Mouse (Mus musculus) ovary, postnatal 36 days (tissue): Measurements from ENCODE around the gene Daam1.
A peak's percentile ranks its signal among the peaks of the same experiment; 100 is the strongest.

Source experiments
- DNase-seq: peaks from one replicate; pipeline ENCODE4 v3.0.0; 2022; ENCODE audit warnings: low spot score, mixed read lengths

The Daam1 gene

DNA sequence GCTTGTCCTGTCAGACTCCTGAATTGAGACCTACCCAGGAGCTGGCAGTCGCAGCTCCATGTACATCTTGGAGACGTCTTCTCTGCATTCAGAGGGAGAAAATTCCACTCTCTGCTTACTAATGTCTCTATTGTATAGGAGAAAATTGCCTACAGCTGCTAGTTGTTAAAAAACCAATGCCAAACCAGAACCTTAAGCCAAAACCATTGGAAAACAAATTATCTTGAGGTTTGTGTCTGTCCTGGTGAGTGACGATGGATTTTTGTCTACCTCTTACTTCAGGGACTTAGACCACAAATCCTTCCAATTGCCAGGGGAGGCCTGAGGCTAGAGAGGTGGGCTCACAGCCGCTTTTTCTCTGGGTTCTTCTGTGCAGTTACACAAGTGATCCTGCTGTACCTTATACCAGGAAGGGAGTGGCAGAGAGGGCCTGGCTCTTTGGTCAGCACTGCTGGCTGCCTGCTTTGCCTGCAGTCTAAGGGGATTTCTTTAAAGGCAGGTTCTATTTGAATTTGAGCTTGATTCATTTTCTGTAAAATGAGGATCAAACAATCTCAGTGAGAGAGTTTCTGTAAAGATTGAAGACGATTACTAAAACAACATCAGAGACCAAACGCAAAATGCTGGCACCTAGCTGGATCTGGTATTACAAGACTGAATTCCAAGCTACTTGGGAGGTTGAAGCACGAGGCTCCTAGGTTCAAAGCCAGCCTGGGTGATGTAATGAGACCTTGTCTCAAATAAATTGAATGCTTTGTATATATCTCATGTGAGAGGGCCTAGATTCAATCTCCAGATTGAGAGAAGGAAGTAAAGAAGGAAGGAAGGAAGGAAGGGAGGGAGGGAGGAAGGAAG, 68.0 kb downstream of the Daam1 start:
- no peak for DNase-seq

DNA sequence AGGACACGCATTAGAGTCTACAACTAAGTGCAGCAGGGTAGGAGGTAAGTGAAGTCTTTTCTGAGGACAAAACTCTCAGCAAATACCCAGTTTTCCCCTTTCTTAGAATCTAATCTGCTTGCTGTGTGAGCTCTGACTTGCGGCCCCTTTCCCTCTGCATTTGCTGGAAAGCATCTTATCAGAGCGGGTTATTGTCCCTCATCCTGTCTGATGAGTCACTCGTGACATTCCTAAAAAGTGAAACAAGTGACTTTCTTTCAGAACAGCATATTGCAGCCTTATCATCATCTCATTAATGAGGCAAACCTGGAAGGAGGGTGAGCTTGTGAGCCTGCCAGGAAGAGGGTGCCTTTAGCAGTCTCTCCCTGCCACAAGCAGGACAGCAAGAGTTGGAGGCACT, 68.7 kb downstream of the Daam1 start:
- DNase-seq, result no peak

DNA sequence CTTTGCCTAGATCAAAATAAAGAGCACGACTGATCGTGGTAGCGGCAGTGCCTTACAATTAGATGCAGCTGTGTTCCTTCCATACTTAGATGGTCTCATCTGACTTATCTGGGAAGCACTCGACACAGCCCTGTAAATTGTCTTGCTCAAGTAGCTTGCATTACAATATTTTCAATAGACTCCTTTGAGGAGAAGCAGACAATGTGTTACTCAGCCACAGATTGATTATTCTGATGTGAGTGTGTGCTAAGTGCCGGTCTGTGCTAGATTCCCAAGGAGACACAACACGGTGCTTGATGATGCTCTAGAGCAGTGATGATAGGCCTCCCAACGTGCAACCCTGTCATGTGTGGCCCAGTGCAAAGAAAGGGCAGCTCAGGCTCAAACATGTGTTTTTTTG, 70.3 kb downstream of the Daam1 start:
- DNase-seq, result no peak

DNA sequence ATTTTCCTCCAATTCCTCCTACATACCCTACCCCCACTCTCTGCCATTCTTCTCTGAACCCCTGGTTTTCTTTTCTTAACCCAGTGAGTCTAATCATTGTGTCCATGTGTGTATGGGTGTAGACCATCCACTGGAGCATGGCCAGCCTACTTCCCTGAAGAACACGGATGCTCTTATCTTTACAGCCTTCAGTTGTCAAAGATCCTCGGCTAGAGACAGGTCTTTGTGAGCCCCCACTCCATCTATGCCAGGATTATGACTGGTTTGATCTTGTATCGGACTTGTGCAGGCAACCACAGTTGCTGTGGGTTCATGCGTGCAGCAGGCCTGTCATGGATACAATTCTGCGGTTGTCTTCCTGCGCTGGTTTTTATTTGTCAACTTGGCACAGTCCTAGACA, 71.0 kb downstream of the Daam1 start:
- DNase-seq, result no peak

DNA sequence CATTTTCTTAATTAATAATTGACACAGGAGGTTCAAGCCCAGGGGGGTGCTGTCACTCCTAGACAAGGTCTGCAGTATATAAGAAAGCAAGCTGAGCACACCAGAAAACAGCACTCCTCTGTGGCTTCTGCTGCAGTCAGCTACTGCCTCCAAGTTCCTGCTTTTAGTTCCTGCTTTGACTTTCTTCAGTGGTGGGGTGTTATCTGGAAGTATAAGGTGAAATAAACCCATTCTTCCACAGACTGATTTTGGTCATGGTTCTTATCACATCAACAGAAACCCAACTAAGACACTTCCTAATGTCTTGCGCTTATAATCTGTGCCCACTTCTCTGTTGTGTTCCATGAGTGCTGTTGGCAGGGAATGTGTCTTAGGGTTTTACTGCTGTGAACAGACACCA, 71.4 kb downstream of the Daam1 start:
- no peak for DNase-seq

- DNase-seq, result no peak
Measured at GRCm38 (mm10) chr12:71903218-71903617, 72.3 kb downstream of the Daam1 start.

DNA sequence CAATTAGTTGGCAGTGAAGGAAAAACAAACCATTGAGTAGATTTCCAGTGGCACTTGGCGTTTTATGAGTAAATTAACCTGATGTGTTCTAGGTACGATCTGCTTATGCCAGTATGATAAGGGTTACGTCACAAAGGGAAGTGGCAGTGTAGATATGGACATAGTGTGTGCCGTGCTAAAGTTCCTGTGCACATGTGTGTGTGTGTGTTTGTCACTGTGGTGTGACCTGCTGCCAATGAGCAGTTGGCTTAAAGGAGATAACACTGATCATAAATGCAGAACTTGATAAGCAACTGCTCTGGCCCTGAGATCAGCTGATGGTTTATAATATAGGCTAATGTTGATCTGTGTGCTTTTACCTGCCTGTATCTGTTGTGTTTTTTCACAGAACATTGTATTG, 73.4 kb downstream of the Daam1 start:
- DNase-seq, result no peak

GRCm38 (mm10) chr12:71904926-71905325, 74.0 kb downstream of the Daam1 start:
- no peak for DNase-seq

DNA sequence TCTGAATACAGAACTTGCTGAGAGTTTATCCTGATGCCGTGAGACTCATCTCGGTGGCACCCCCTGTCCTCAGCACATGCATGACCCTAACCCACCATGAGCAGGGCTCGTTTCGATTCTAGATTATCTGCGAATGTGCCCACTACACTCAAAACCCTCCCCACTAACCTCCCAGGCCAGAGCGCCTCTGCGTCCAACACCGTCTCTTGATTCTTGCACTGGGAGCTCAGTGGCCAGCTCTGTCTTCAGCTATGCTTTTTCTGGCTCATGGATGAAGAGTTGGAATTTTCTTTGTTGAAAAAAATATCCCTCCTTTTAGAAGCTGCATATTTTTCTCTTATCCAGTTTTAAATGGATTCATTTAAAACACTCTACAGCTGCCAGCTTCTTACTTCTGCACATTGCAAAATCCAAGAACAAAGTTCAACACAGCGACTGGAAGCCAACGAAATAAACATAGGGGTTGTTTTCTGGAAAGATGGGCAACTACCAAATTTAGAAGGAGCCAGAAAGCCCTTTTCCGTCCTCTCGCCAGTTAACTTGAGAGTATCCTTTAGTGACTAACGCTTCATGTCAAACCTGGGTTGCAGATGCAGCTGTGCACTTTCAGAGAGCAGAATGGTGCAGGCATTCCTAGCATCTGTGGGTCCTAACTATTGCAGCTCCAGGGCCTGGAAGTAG, 74.9 kb downstream of the Daam1 start:
- no peak for DNase-seq

- DNase-seq, result peak; percentile 15
Measured at GRCm38 (mm10) chr12:71906582-71907267, 75.8 kb downstream of the Daam1 start.

GRCm38 (mm10) chr12:71908984-71909383, 78.1 kb downstream of the Daam1 start:
- DNase-seq, result no peak

- DNase-seq, result no peak
Measured at GRCm38 (mm10) chr12:71910246-71910645, 79.4 kb downstream of the Daam1 start.

- no peak for DNase-seq
Measured at GRCm38 (mm10) chr12:71912262-71912661, 81.4 kb downstream of the Daam1 start.

DNA sequence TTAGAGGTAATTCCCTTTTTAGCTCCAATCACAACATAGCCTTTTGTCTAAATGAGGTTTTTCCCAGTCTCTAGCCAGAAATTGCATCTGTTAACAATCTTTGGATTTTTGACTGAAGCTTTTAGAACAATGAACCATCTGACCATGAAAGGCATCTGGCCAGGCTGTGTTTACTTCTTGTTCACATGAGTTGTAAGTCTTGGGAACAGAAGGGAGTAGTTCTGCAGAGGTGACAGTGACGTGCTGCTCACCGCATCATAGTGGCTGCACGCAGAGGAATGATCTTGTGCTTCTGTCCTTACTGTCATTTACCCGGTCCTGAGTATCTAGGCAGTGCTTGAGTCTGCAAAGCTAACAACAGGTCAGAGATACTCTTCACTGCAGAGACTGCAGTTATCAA, 88.3 kb downstream of the Daam1 start:
- DNase-seq, result no peak

DNA sequence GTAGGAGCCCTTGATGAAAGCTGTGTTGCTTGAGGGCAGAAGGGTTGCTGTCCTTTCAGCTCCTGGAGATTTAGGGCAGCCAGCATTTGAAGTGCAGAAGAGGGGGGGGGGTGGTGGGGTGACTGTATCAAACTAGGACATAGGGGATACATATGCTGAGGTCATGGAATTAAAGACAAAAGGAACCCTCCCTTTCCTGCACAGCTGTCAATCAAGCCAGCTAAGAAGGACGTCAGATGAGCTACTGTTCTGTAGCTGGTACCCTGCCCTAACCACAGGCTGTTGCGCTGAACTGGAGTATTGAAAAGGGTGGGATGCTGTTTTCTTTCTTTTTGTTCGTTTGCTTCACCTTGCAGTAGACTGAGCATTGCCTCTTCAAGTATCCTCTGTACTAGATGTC, 89.1 kb downstream of the Daam1 start:
- DNase-seq, result no peak

DNA sequence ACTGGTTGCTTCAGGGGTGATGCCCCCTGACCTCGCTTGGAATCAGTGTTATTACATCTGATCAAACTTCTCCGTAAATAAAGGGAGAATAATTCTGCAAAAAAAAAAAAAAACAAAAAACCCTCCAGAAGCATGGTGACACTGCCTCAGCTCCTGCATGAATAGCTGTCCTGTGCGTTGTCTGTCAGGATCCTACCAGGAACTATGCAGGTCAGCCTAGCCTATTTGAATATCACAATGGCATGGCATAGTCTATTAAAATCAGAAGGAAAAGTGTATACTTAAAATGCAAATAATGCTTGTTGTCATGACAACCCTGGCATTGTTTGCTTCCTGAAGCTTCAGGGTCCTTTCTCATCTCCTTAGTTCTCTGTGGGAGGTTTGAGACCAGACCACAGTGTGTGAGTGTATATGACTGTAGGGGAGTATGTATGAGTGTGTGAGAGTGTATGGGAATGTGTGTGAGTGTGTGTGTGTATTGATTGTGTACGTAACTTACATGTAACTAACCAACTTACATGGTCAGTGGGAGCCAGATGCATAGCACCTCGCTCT, 92.0 kb downstream of the Daam1 start:
- no peak for DNase-seq

DNA sequence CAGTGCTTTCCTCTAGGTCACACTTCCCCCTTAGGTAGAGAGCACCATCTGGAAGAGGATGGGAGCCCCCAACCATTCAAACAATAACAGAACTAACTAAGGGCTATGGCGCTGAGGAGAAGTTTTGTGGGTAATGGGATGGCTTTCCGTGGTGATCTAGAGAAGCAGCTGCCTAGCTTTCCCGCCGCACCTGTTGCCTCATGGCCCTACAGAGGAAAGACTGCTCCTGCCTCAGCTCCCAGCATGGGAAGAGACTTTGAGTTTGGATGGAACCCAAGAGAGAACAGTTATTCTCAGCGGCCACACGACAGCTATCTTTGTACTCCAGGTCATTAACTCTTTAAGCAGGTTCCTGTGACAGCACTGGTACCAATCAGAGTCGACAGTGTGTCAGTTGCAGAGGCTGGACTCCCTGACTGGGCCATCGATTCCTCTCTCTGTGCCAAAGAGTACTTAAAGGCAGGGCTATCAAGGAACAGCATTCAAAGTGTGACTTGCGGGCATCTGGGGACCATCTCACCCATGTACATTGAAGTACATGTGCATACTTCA, 94.2 kb downstream of the Daam1 start:
- no peak for DNase-seq

DNA sequence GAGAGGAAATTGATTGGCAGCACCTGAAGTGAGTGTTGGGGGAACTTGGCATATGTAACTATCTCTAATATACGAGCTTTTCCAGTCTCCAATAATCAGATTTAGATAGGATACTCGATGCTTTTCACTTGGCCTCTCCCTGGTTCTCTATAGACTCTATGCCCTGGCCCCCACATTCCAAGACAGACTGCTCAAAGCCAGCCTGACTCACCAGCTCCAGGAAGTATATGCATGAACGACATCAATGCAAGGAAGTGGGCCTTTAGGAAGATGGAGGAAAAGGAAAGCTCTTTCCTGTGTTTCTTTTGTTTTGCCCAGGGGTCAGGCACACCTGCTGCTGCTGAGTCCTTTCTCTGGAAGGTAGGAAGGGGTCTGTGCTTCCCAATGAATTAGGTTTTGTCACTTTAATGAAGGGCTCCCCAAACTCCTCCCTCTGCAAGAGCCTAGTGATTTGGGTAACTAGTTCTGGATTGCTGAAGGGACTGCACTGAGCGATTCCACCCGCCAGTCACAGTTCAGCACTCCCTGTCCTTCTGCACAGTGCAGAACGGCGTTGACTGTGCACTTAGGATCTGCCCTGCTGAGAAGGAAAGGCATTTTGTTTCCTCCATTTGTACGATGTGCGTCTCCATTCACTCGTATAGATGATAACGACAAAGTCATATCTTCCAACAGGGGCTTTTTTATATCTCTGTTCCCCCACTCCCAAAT, 95.3 kb downstream of the Daam1 start:
- no peak for DNase-seq

DNA sequence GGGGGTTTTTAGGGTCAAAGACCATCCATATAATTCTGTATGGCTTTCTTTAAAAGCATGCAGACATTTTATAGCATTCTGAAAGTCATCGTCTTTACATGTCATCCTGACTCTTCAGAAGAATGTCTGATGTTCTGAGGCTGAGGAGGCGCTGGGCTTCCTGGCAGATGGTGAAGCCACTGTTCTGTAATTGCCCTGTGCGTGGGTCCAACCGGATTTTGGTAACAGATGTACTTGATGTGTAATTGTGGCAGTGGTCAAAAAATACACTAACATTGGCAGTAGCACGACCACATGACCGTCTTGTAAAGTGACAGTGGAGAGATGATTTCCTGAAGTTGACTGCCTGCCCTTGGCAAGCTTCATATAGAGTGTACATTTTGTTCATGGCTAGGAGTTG, 97.2 kb downstream of the Daam1 start:
- DNase-seq, result no peak

DNA sequence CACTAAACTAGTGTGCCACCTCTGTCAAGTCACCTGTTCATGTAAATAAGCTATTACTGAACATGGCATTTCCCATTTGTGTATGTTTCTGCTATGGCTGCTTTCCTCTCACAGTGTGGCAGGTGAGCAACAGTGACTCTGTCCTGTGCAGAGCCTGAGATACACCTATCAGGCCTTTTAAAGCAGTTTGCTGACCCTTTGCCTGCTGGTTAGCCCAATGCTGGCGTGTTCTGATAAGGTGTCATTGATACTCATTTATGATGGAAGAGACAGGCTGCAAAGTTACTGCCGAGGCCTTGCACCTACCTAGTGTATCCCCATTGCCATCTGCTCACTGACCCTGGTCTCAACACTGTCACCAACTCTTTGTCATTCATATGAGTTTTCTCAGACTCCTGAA, 99.0 kb downstream of the Daam1 start:
- no peak for DNase-seq

DNA sequence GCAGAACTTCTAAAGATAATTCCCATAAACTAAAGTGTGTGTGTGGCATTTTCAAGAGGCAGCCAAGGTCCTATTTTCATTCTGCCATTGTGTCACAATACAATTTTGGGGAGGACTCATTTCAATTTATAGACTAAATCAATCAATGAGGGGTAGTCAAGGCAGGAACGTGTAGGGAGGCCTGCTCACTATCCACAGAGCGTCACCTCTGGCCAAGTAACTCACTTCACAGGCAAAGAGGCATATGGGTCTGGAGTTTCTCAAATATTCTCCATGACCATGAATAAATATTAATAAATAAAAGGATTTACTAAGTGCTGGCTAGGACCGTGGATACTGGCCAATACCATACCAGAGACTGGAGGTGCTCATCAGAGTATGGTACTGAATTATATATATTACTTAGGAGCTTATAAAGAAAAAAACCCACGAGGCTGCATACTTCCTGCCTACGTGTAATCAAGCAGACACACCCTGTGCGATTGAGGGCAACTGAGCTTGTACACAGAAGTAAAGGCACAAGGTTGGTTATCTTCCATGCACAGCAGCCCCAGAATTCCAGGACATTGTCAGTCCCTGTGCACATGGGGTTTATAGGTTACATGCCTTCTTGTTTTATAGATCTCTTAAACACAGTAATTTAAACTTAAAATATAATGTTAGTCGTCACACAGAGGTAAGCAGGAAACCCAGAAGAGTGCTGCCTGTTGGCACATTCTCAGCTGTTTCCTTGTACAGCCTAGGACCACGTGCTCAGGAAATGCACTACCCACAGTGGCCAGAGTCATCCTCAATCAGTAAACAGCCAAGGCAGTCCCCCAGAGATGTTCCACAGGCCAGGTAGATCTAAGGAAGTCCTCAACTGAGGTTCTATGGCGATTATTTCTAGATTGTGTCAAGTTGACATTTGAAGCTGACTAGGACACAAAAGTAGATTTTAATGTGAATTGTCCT, 101.8 kb downstream of the Daam1 start:
- DNase-seq, result no peak
